Mouse (Mus musculus): ENCODE measurements around the gene Ube2ql1. TPM values are rescaled to one million over a fixed set of nuclear protein-coding genes. Genes with fewer than 3 reads are reported as not detected.

Gene Ube2ql1
- polyA plus RNA-seq, 1 experiment from 2014 or later = 0.10 TPM

- ATAC-seq = no peak
- Histone ChIP-seq H3K4me2 (replicated peaks; ENCODE audit: low read depth) (no peak overlapping the region), H3K36me3 (ENCODE audit: control insufficient read depth, insufficient read depth) (no peaks in the 10 kb centered on the region), H3K27ac (ENCODE audit: low read depth, low read length) (no peak overlapping the region), H3K9me3 (ENCODE audit: control insufficient read depth) (no peaks in the 10 kb centered on the region), H3K9ac (ENCODE audit: low read depth, low read length) (no peak overlapping the region), H3K4me1 (replicated peaks; ENCODE audit: control insufficient read depth, insufficient read depth, low read length) (no peaks in the 10 kb centered on the region), H3K27me3 (replicated peaks; ENCODE audit: control insufficient read depth, insufficient read depth, low read length) (no peaks in the 10 kb centered on the region), H3K4me3 (ENCODE audit: low read depth, low read length) (no peak overlapping the region)
- TF ChIP-seq CTCF (IDR thresholded peaks at IDR 0.05; ENCODE audit: low read depth) = no peak
- WGBS = 57% methylated on average over 4 of the region's 4 CpGs
Observed at GRCm38 (mm10) chr13:69701397-69701796, 38.3 kb downstream of the Ube2ql1 start.

DNA sequence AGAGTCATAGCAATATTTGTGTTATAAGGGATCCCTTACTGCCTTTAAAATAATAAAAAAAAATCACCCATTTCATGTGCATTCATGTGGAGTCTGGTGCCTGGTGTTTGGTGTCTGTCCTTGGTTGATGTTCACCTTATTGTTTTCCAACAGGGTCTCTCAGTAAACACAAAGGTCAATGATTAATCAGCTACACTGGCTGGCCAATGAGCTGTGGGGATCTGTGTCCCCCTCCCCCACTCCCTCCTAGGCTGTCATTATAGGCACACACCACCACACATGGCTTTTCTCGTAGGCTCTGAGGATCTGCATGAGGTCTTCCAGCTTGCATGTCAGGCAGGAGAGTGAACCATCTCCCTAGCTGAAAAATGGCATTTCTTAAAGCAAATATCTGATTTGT is 38.9 kb downstream of the Ube2ql1 start:
- no peaks in the 10 kb centered on the region for H3K27me3 ChIP-seq (replicated peaks; ENCODE audit: control insufficient read depth, insufficient read depth, low read length)
- no peaks in the 10 kb centered on the region for H3K9me3 ChIP-seq (ENCODE audit: control insufficient read depth)
- H3K36me3 ChIP-seq (ENCODE audit: control insufficient read depth, insufficient read depth) = no peaks in the 10 kb centered on the region
- no peak for TF ChIP-seq CTCF (IDR thresholded peaks at IDR 0.05; ENCODE audit: low read depth)
- no peaks in the 10 kb centered on the region for H3K4me1 ChIP-seq (replicated peaks; ENCODE audit: control insufficient read depth, insufficient read depth, low read length)
- WGBS = 19% methylated on average over 1 of the region's 1 CpGs
- H3K27ac ChIP-seq (ENCODE audit: low read depth, low read length) = no peak overlapping the region
- ATAC-seq = no peak
- no peak overlapping the region for H3K4me3 ChIP-seq (ENCODE audit: low read depth, low read length)
- H3K9ac ChIP-seq (ENCODE audit: low read depth, low read length) = no peak overlapping the region
- no peak overlapping the region for H3K4me2 ChIP-seq (replicated peaks; ENCODE audit: low read depth)

DNA sequence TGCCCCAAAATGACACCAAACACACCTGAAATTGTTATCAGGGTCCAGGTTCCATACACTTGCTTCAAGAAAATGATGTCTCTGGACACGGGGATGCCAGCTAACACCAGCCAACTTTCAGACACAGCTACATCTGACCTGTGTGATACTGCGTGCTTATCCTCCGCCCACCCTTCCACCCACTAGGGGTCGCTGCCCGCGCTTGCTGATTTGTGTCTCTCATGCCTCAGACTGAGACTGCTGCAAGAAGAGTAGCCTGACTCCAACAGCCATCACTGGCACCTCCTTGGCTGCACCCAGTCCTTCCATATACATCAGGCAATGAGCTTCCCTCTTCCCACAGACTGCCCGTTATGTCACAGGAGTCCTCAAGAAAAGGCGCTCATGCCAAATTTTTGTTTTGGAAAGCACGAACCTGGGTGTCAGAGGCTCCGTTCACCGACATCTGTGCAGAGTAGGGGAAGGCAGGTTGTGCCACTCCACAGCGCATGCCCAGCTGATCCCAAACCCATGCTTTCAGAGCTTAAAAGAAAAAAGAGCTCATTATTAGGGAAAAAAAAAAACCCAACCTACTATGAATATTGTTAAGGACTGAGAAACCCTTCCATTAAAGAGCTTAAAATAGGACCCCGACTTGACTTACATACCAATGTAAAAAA is 43.2 kb downstream of the Ube2ql1 start:
- Histone ChIP-seq H3K27me3 (replicated peaks; ENCODE audit: control insufficient read depth, insufficient read depth, low read length) (no peaks in the 10 kb centered on the region), H3K9ac (ENCODE audit: low read depth, low read length) (no peak overlapping the region), H3K9me3 (ENCODE audit: control insufficient read depth) (no peaks in the 10 kb centered on the region), H3K27ac (ENCODE audit: low read depth, low read length) (no peak overlapping the region), H3K4me3 (ENCODE audit: low read depth, low read length) (no peak overlapping the region), H3K4me2 (replicated peaks; ENCODE audit: low read depth) (no peak overlapping the region), H3K36me3 (ENCODE audit: control insufficient read depth, insufficient read depth) (no peaks in the 10 kb centered on the region), H3K4me1 (replicated peaks; ENCODE audit: control insufficient read depth, insufficient read depth, low read length) (no peaks in the 10 kb centered on the region)
- ATAC-seq = no peak
- WGBS = 42% methylated on average over 13 of the region's 13 CpGs
- peak; percentile 78 for TF ChIP-seq CTCF (IDR thresholded peaks at IDR 0.05; ENCODE audit: low read depth)

- Histone ChIP-seq H3K27ac (ENCODE audit: low read depth, low read length) (no peak overlapping the region), H3K4me1 (replicated peaks; ENCODE audit: control insufficient read depth, insufficient read depth, low read length) (no peaks in the 10 kb centered on the region), H3K36me3 (ENCODE audit: control insufficient read depth, insufficient read depth) (no peaks in the 10 kb centered on the region), H3K4me3 (ENCODE audit: low read depth, low read length) (no peak overlapping the region), H3K27me3 (replicated peaks; ENCODE audit: control insufficient read depth, insufficient read depth, low read length) (no peaks in the 10 kb centered on the region), H3K4me2 (replicated peaks; ENCODE audit: low read depth) (no peak overlapping the region), H3K9ac (ENCODE audit: low read depth, low read length) (no peak overlapping the region), H3K9me3 (ENCODE audit: control insufficient read depth) (no peaks in the 10 kb centered on the region)
- WGBS = 30% methylated on average over 7 of the region's 7 CpGs
- no peak for ATAC-seq
- peak; percentile 80 for TF ChIP-seq CTCF (IDR thresholded peaks at IDR 0.05; ENCODE audit: low read depth)
Observed at GRCm38 (mm10) chr13:69691074-69691473, 48.6 kb downstream of the Ube2ql1 start.

DNA sequence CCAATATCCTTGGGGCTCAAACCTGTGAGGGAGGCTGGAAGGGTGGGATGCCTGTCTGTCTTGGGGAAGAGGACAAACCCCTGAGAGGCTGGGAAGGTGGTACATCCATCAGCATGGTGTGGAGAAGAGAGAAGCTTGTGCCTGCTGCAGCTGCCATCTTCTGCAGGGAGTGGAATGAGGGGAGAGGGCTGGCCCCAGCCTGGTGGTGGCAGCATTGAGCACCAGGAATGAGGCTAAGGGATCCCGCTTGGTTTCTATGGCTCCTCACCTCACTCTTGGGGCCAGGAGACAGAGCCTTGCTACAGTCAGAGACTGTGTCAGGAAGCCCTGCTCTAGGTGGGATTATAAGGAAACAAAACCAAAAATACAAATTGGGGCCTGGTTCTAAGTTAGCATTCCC is 52.7 kb downstream of the Ube2ql1 start:
- no peak for ATAC-seq
- Histone ChIP-seq H3K4me2 (replicated peaks; ENCODE audit: low read depth) (no peak overlapping the region), H3K9me3 (ENCODE audit: control insufficient read depth) (no peaks in the 10 kb centered on the region), H3K4me3 (ENCODE audit: low read depth, low read length) (no peak overlapping the region), H3K27ac (ENCODE audit: low read depth, low read length) (no peak overlapping the region), H3K27me3 (replicated peaks; ENCODE audit: control insufficient read depth, insufficient read depth, low read length) (no peaks in the 10 kb centered on the region), H3K9ac (ENCODE audit: low read depth, low read length) (no peak overlapping the region), H3K36me3 (ENCODE audit: control insufficient read depth, insufficient read depth) (no peaks in the 10 kb centered on the region), H3K4me1 (replicated peaks; ENCODE audit: control insufficient read depth, insufficient read depth, low read length) (no peaks in the 10 kb centered on the region)
- peak; percentile 59 for TF ChIP-seq CTCF (IDR thresholded peaks at IDR 0.05; ENCODE audit: low read depth)
- 20% methylated on average over 1 of the region's 1 CpGs for WGBS

DNA sequence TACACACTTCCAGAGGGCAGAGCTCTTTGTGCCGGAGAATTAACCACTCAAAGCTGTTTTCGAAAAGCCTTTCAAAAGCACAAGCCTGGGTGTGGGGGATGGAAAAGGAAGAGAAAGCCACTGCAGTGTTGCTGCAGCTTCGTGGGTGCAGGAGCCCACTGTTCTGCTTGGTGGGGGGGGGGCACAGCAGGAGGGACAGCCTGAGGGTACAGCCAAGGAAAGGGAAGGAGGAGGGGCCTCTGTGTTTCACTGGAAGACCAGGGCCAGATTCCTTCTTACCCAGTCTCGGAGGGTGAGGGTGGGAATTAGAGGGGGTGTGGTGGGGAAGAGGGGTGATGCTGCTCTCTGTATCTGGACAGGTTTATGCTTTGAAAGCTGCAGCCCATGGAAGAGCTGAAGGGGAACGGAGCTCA is 54.3 kb downstream of the Ube2ql1 start:
- 52% methylated on average over 5 of the region's 5 CpGs for WGBS
- no peak for TF ChIP-seq CTCF (IDR thresholded peaks at IDR 0.05; ENCODE audit: low read depth)
- no peaks in the 10 kb centered on the region for H3K9me3 ChIP-seq (ENCODE audit: control insufficient read depth)
- no peak overlapping the region for H3K4me2 ChIP-seq (replicated peaks; ENCODE audit: low read depth)
- no peak overlapping the region for H3K9ac ChIP-seq (ENCODE audit: low read depth, low read length)
- ATAC-seq = no peak
- no peak overlapping the region for H3K27ac ChIP-seq (ENCODE audit: low read depth, low read length)
- no peak overlapping the region for H3K4me3 ChIP-seq (ENCODE audit: low read depth, low read length)
- H3K27me3 ChIP-seq (replicated peaks; ENCODE audit: control insufficient read depth, insufficient read depth, low read length) = no peaks in the 10 kb centered on the region
- no peaks in the 10 kb centered on the region for H3K36me3 ChIP-seq (ENCODE audit: control insufficient read depth, insufficient read depth)
- no peaks in the 10 kb centered on the region for H3K4me1 ChIP-seq (replicated peaks; ENCODE audit: control insufficient read depth, insufficient read depth, low read length)
